Comparison of ENCODE assay signal across 30 mouse cellular contexts in genomic region chr11:102820432-102820831, GRCm38 (mm10). TPM values are rescaled to one million over a fixed set of nuclear protein-coding genes. Genes with fewer than 3 reads are reported as not detected.
DNase-seq lines count a peak whose midpoint lies in the region; TF ChIP-seq lines count a peak whose summit lies in the region.
"Had no signal": no experiment of that assay in that cellular context is flagged by ENCODE, and none has a peak within 500 bp of the region (broad histone marks: within the 10 kb centered on the region; RNA-seq: fewer than 3 reads in every experiment).

No protein-coding gene starts in this region.

- H3K36me3 ChIP-seq in ES-Bruce4 (ENCODE audit: control insufficient read depth, insufficient read depth, low read length, poor library complexity, severe bottlenecking) = no peaks in the 10 kb centered on the region
- H3K36me3 ChIP-seq: heart, embryonic 13.5 days; hindbrain, embryonic 15.5 days; intestine, embryonic 15.5 days; liver, embryonic 15.5 days had no signal

- peak; percentile 19 for TF ChIP-seq POLR2A in ES-Bruce4 (IDR thresholded peaks at IDR 0.05; ENCODE audit: insufficient read depth, low read length)

- no peak overlapping the region for H3K9ac ChIP-seq in ES-Bruce4 (ENCODE audit: low read depth, poor library complexity, severe bottlenecking)
- H3K9ac ChIP-seq: hindbrain, embryonic 15.5 days; intestine, embryonic 15.5 days; limb, embryonic 12.5 days; liver, embryonic 15.5 days had no signal

- TF ChIP-seq CTCF in ES-Bruce4 (IDR thresholded peaks at IDR 0.05; ENCODE audit: low read depth, low read length) = no peak

- DNase-seq in embryo, embryonic 10 days (ENCODE audit: low spot score) = peak; percentile 39
- DNase-seq in embryo, embryonic 9.5 days (ENCODE audit: extremely low spot score) = no peak
- DNase-seq in thymus, postnatal 0 days (ENCODE audit: low spot score) = peak; percentile 3
- DNase-seq in thymus, postnatal 36 days = no peak
- peak; percentile 98 for DNase-seq in ZHBTc4 (ENCODE audit: low read depth, low spot score)
- DNase-seq in urinary bladder, postnatal 36 days (ENCODE audit: low spot score in 2 of 2) = no peak
- DNase-seq in kidney, adult 18-20 months = no peak
- DNase-seq: adrenal gland, adult 8-10 months; cerebellum, adult 2 months; cerebellum, postnatal 14 days; gastrocnemius, postnatal 10 days; heart, postnatal 10 days; kidney, adult 8-10 months; kidney, postnatal 4 days; lung, embryonic 14.5 days; lung, postnatal 14 days; midbrain, embryonic 14.5 days; right cerebral cortex, postnatal 25 days had no signal

- TF ChIP-seq EP300 in ES-Bruce4 (IDR thresholded peaks at IDR 0.05; ENCODE audit: insufficient read depth, low read depth, low read length) = peak; percentile 97

- no peaks in the 10 kb centered on the region for H3K9me3 ChIP-seq in ES-Bruce4 (replicated peaks; ENCODE audit: control insufficient read depth, insufficient read depth, low read length, poor library complexity, severe bottlenecking)
- H3K9me3 ChIP-seq: forebrain, embryonic 13.5 days; heart, embryonic 13.5 days; hindbrain, embryonic 15.5 days; intestine, embryonic 15.5 days; limb, embryonic 12.5 days; liver, embryonic 15.5 days had no signal

- H3K27me3 ChIP-seq in ES-Bruce4 (ENCODE audit: control insufficient read depth, insufficient read depth, low read length, poor library complexity, severe bottlenecking) = no peaks in the 10 kb centered on the region
- H3K27me3 ChIP-seq: hindbrain, embryonic 15.5 days; intestine, embryonic 15.5 days; limb, embryonic 12.5 days had no signal

- peak overlapping the region; percentile 97 for H3K27ac ChIP-seq in ES-Bruce4 (ENCODE audit: insufficient read depth, low read length)
- H3K27ac ChIP-seq: liver, embryonic 15.5 days had no signal

- peaks cover 3% of the 10 kb centered on the region for H3K4me1 ChIP-seq in ES-Bruce4 (ENCODE audit: control insufficient read depth, insufficient read depth, low read length)

- H3K4me3 ChIP-seq in ES-Bruce4 (ENCODE audit: low read depth, low read length) = no peak overlapping the region
- H3K4me3 ChIP-seq: erythroblast, embryonic 14.5 days; liver, embryonic 15.5 days had no signal

RNA-seq across cellular contexts. Expression of gene Gjc1, which starts 0.9 kb away (rescaled TPM):
- 4.8 TPM in 2 replicates for polyA plus RNA-seq in thymus, postnatal 0 days (2015; fragmentation: Nextera tagmentation; extraction: Ambion mirVana)
- polyA plus RNA-seq in ES-Bruce4 (2011; ENCODE audit: insufficient read depth, insufficient read length, low read depth, missing spikeins) = 67.4 and 71.0 TPM in 2 replicates
- polyA plus RNA-seq: erythroblast, embryonic 14.5 days had no signal

RNA-seq across cellular contexts. Expression of gene Higd1b, which starts 15.2 kb away (rescaled TPM):
- 4.2 and 4.8 TPM in 2 replicates for polyA plus RNA-seq in thymus, postnatal 0 days (2015; fragmentation: Nextera tagmentation; extraction: Ambion mirVana)
- polyA plus RNA-seq in ES-Bruce4 (2011; ENCODE audit: insufficient read depth, insufficient read length, low read depth, missing spikeins) = not detected in 2 replicates
- polyA plus RNA-seq: activated CD4-positive, CD25-positive, alpha-beta regulatory T cell, adult 4 months; erythroblast, embryonic 14.5 days; heart, embryonic 13.5 days; limb, embryonic 12.5 days; liver, adult 2 months; liver, embryonic 15.5 days; neural tube, embryonic 11.5 days; Patski had no signal

RNA-seq across cellular contexts. Expression of gene Adam11, which starts 59.2 kb away (rescaled TPM):
- polyA plus RNA-seq in thymus, postnatal 0 days (2015; fragmentation: Nextera tagmentation; extraction: Ambion mirVana) = 1.4 and 1.7 TPM in 2 replicates
- polyA plus RNA-seq in ES-Bruce4 (2011; ENCODE audit: insufficient read depth, insufficient read length, low read depth, missing spikeins) = 1.2 and 2.4 TPM in 2 replicates
- polyA plus RNA-seq: activated CD4-positive, CD25-positive, alpha-beta regulatory T cell, adult 4 months had no signal

Comparison
In these comparisons a context has a peak if more than half of its experiments do, and no peak if none do; other contexts are left out.
1. DNase-seq: peak in embryo, embryonic 10 days (single experiment), thymus, postnatal 0 days (single experiment) and ZHBTc4 (single experiment); none in embryo, embryonic 9.5 days (single experiment), thymus, postnatal 36 days (0 of 2), urinary bladder, postnatal 36 days (0 of 2) and kidney, adult 18-20 months (single experiment).
2. RNA of gene Gjc1, which starts 0.9 kb away (polyA plus RNA-seq): 67.4 to 71.0 TPM in ES-Bruce4; 4.8 TPM in thymus, postnatal 0 days; every median in the first group is over 10 times any median in the second.